ENCODE assay signal across 9 mouse cellular contexts in the genomic region with DNA sequence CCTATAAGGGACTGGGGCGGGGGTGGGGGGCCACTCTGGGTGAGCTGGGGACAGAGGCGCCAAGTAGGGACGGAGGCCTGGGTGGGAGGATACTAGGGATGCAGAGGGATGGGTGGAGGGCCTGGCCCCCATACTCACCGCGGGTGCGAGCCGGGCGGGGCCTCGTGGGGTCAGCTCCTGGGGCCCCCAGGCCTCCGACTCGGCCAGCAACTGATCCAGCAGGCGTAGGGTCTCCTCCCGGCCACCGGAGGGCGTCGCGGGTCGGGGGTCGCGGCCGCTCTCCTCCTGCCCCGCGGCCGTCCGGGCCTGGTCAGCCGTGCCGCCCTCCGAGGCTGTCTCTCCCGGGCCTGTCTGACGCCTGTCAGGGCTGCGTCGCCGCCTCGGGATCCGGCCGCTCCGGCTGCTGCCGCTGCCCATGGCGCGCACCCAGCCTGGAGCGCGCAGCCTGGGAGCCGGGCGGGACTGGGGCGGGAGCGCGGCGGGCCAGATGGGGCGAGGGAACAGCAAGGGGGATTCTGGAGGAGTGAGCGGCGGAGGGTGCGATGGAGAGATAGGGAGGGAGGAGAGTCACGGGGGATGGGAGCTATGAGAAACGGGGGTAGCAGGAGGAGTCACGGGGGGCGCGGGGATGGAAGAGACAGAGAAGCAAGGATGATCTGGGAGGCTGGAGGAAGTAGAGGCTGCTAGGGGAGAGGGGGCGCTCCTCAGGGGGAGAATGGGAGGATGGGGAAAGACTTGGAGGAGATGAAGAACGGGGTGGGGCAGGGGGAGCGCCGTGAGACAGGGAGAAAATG. TPM values are rescaled to one million over a fixed set of nuclear protein-coding genes. Genes with fewer than 3 reads are reported as not detected.
DNase-seq lines count a peak whose midpoint lies in the region; ATAC-seq and TF ChIP-seq lines count a peak whose summit lies in the region.
"Had no signal": no experiment of that assay in that cellular context is flagged by ENCODE, and none has a peak within 500 bp of the region (broad histone marks: within the 10 kb centered on the region; RNA-seq: fewer than 3 reads in every experiment).

No protein-coding gene starts in this region.

- peak overlapping the region; percentile 94 for H3K4me2 ChIP-seq in midbrain, postnatal 0 days (ENCODE audit: low read depth, low read length, poor library complexity, severe bottlenecking)

- peak; percentile 35 to 66 for DNase-seq in adrenal gland, adult (ENCODE audit: inconsistent age in 2 of 2, low spot score in 1 of 2)
- no peak for DNase-seq in adrenal gland, postnatal 4 days (ENCODE audit: low spot score in 2 of 2)
- DNase-seq in spleen, adult 2 months (ENCODE audit: low read depth in 1 of 2, low spot score in 2 of 2): no peak
- DNase-seq in spleen, adult 12 weeks (ENCODE audit: low spot score): no peak
- peak; percentile 63 to 67 for DNase-seq in heart, postnatal 14 days
- peak; percentile 23 to 57 for DNase-seq in left cerebral cortex, postnatal 36 days (ENCODE audit: low spot score in 2 of 2)
- no peak for DNase-seq in midbrain, postnatal 0 days (ENCODE audit: low spot score)

- no peak for TF ChIP-seq CTCF in spleen, adult 2 months (IDR thresholded peaks at IDR 0.05; ENCODE audit: extremely low read depth, insufficient read depth, insufficient read length, insufficient replicate concordance)
- peak; percentile 33; the same call in 1 of the 2 replicates for TF ChIP-seq CTCF in midbrain, postnatal 0 days (IDR thresholded peaks at IDR 0.05)

- WGBS in spleen, adult 2 months: 7% methylated on average over 59 of the region's 61 CpGs
- WGBS in midbrain, postnatal 0 days: 2% methylated on average over 42 of the region's 61 CpGs

- peaks cover 5% of the 10 kb centered on the region; the same call in 1 of the 2 replicates for H3K4me1 ChIP-seq in spleen, adult 2 months (ENCODE audit: control insufficient read depth, insufficient read depth, insufficient read length)
- H3K4me1 ChIP-seq in midbrain, postnatal 0 days (ENCODE audit: insufficient read depth, low read length): peaks cover 4% of the 10 kb centered on the region; the same call in 1 of the 2 replicates

- H3K36me3 ChIP-seq in spleen, adult 2 months (ENCODE audit: control insufficient read depth, insufficient read depth, low read length): no peaks in the 10 kb centered on the region
- no peaks in the 10 kb centered on the region for H3K36me3 ChIP-seq in midbrain, postnatal 0 days (ENCODE audit: insufficient read depth, low read length)

- intact Hi-C loops in heart, postnatal 14 days (cut with DNase I): loop anchor here (5.0 kb wide), 2 partner anchors 78 to 208 kb away; no protein-coding TSS in a partner anchor
- intact Hi-C loops in left cerebral cortex, postnatal 36 days (cut with DNase I): loop anchor here (1.0 kb wide), 1 partner anchor 29 kb away; the partner anchor contains the start of gene Klf11

- peak overlapping the region; percentile 29; the same call in 1 of the 2 replicates for H3K4me3 ChIP-seq in spleen, adult 2 months (ENCODE audit: extremely low read depth, insufficient read depth, insufficient read length)
- H3K4me3 ChIP-seq in midbrain, postnatal 0 days (ENCODE audit: low read depth, low read length): peak overlapping the region; percentile 76

- ATAC-seq in midbrain, postnatal 0 days (ENCODE audit: low FRiP score): peak; percentile 71
- no peak for ATAC-seq in activated CD4-positive, CD25-positive, alpha-beta regulatory T cell, adult 4 months

- H3K9ac ChIP-seq in midbrain, postnatal 0 days (replicated peaks; ENCODE audit: low read length, poor library complexity, severe bottlenecking): peak overlapping the region; percentile 81

- H3K9me3 ChIP-seq in midbrain, postnatal 0 days (ENCODE audit: low read length): no peaks in the 10 kb centered on the region

- H3K27me3 ChIP-seq in spleen, adult 2 months (ENCODE audit: control insufficient read depth, insufficient read depth, low read length): peaks cover 7% of the 10 kb centered on the region
- peaks cover 7% of the 10 kb centered on the region; the same call in 1 of the 2 replicates for H3K27me3 ChIP-seq in midbrain, postnatal 0 days (ENCODE audit: insufficient read depth, low read length)

- peak overlapping the region; percentile 42; the same call in 1 of the 2 replicates for H3K27ac ChIP-seq in spleen, adult 2 months (ENCODE audit: insufficient read depth, low read length)
- no peak overlapping the region for H3K27ac ChIP-seq in midbrain, postnatal 0 days (ENCODE audit: low read depth, low read length)

- TF ChIP-seq POLR2A in spleen, adult 2 months (IDR thresholded peaks at IDR 0.05; ENCODE audit: low read depth, low read length): no peak

RNA-seq across cellular contexts. Expression of gene Cys1, which starts 0.9 kb away (rescaled TPM):
- total RNA-seq in adrenal gland, postnatal 4 days (2021): 10 to 100 TPM in 1 of 2 experiments, 1 to 10 TPM in 1; 3.0 to 12.8 TPM
- 2.2 and 2.7 TPM in 2 replicates for polyA plus RNA-seq in spleen, adult 2 months (2012; rRNA removed)
- total RNA-seq in heart, postnatal 14 days (2021): 1 to 10 TPM; 5.5 to 6.0 TPM
- total RNA-seq in left cerebral cortex, postnatal 36 days (2021): 10 to 100 TPM; 10.8 to 17.5 TPM
- total RNA-seq in midbrain, postnatal 0 days (2014; rRNA removed): 3.7 and 4.8 TPM in 2 replicates
- 1.9 and 2.1 TPM in 2 replicates for polyA plus RNA-seq in midbrain, postnatal 0 days (2015; fragmentation: Nextera tagmentation; extraction: Ambion mirVana)
- under 1 TPM in 1 of 2 experiments, not detected in 1; 0.60 TPM for polyA plus RNA-seq in activated CD4-positive, CD25-positive, alpha-beta regulatory T cell, adult 4 months (2017; shearing (Covaris generic))
- total RNA-seq: neutrophil, adult 5-6 weeks had no signal

RNA-seq across cellular contexts. Expression of gene Rrm2, which starts 27.4 kb away (rescaled TPM):
- total RNA-seq in adrenal gland, postnatal 4 days (2021): 10 to 100 TPM; 75.1 to 95.2 TPM
- 12.7 and 23.1 TPM in 2 replicates for polyA plus RNA-seq in spleen, adult 2 months (2012; rRNA removed)
- total RNA-seq in heart, postnatal 14 days (2021): 10 to 100 TPM in 1 of 2 experiments, 1 to 10 TPM in 1; 9.2 to 20.7 TPM
- 1 to 10 TPM; 2.5 to 2.9 TPM for total RNA-seq in left cerebral cortex, postnatal 36 days (2021)
- 9.7 and 15.1 TPM in 2 replicates for total RNA-seq in midbrain, postnatal 0 days (2014; rRNA removed)
- 23.1 and 23.4 TPM in 2 replicates for polyA plus RNA-seq in midbrain, postnatal 0 days (2015; fragmentation: Nextera tagmentation; extraction: Ambion mirVana)
- polyA plus RNA-seq in activated CD4-positive, CD25-positive, alpha-beta regulatory T cell, adult 4 months (2017; shearing (Covaris generic)): 100 to 1,000 TPM; 134 to 174 TPM

RNA-seq across cellular contexts. Expression of gene Klf11, which starts 29.6 kb away (rescaled TPM):
- 10 to 100 TPM; 30.7 TPM for total RNA-seq in adrenal gland, postnatal 4 days (2021)
- polyA plus RNA-seq in spleen, adult 2 months (2012; rRNA removed): 8.2 and 15.3 TPM in 2 replicates
- total RNA-seq in heart, postnatal 14 days (2021): 10 to 100 TPM; 17.5 to 19.5 TPM
- 1 to 10 TPM; 6.0 to 6.7 TPM for total RNA-seq in left cerebral cortex, postnatal 36 days (2021)
- 27.1 and 33.6 TPM in 2 replicates for total RNA-seq in midbrain, postnatal 0 days (2014; rRNA removed)
- 21.8 and 24.4 TPM in 2 replicates for polyA plus RNA-seq in midbrain, postnatal 0 days (2015; fragmentation: Nextera tagmentation; extraction: Ambion mirVana)
- polyA plus RNA-seq in activated CD4-positive, CD25-positive, alpha-beta regulatory T cell, adult 4 months (2017; shearing (Covaris generic)): 1 to 10 TPM; 2.0 to 2.1 TPM

Comparison
In these comparisons a context has a peak if more than half of its experiments do, and no peak if none do; other contexts are left out.
1. DNase-seq: peak in adrenal gland, adult (2 of 2), heart, postnatal 14 days (2 of 2) and left cerebral cortex, postnatal 36 days (2 of 2); none in adrenal gland, postnatal 4 days (0 of 2), spleen, adult 2 months (0 of 2), spleen, adult 12 weeks (single experiment) and midbrain, postnatal 0 days (single experiment).